Mouse (Mus musculus) frontal cortex, postnatal 36 days (tissue): ENCODE results near the gene Syne2.
"Not testable (repeated sequence)": the region's sequence is repeated elsewhere in the genome, so short reads cannot be mapped to it uniquely, and the experiment has no call there.

ENCODE experiments used
- DNase-seq, 2 experiments: peaks; one replicate each; pipeline ENCODE4 v3.0.0; 2022; ENCODE audit warnings: low spot score in 2 of 2

Gene Syne2

GRCm38 (mm10) chr12:76095117-76096035 is 277.4 kb downstream of the Syne2 start:
- peak; percentile 20 to 34 for DNase-seq

DNA sequence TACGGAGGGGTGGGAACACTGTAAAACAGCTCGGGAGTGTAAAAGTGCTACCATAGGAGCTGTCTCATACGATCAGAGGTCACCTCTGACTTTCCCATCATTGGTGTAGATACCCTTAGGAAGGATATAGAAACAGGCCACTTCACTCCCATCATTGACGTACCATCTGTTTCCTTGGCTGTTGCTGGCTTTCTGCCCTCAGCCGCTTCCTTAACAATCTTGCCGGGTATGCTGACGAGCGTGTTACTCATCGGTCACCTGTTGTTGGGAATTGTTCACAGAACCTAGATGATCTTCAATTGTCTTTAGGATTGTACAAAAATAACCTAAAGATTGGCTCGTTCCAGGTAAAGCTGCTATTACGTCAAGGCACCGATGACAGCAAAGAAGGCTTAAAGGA is 284.7 kb downstream of the Syne2 start:
- DNase-seq, result peak; percentile 27 to 39

DNA sequence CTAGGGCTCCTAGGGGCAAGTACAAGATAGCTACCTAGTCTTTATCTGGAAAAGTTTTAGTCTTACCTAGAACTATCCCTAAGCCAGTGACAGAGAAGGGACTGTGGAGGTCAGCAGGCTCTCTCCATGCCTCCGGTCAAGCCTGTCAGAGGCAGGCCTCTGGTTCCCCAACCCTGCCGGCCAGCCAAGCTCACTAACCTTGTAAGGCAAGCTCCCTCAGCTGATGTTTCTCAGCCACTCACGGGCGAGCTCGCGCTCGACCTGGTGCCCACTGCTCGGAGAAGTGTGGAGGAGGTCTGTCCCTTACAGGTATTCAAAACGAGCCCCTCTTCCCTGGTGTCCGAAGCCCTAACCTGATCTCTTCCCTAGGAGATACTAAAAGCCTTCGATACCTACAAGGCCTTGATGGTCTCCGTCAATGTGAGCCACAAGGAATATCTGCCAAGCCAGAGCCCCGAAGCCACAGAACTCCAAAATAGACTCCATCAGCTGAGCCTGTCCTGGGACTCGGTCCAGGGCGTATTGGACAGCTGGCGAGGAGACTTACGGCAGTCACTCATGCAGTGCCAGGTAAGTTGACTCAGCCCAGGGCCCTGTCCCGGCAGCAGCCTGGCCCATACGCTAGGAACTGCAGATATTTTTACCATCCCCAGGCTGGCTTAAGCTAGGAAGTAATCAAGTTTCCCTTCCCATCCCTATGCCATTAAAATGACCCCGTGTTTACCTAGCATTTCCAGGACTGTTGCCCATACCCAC is 286.8 kb downstream of the Syne2 start:
- DNase-seq, result no peak

GRCm38 (mm10) chr12:76109646-76110405 is 291.9 kb downstream of the Syne2 start:
- no peak for DNase-seq

DNA sequence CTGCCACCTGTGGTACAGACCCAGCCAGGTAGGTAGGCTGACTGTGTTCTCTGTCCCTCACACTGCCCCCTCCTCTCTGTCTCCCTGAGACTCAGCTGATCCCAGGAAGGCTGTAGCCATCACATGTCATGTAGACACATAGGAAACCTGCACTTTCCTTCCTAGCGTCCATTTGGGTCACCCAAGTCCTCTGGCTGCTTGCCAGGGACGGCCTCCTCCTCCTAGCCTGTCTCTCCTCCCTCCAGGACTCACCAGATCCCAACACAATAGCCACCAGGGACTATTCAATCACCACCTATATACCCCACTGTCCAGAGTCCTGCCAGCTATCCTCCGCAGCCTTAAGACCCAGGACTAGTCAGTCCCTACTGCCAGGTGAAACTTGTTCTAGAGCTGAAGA is 293.1 kb downstream of the Syne2 start:
- no peak for DNase-seq

GRCm38 (mm10) chr12:76116577-76116976 is 298.6 kb downstream of the Syne2 start:
- DNase-seq, result no peak

DNA sequence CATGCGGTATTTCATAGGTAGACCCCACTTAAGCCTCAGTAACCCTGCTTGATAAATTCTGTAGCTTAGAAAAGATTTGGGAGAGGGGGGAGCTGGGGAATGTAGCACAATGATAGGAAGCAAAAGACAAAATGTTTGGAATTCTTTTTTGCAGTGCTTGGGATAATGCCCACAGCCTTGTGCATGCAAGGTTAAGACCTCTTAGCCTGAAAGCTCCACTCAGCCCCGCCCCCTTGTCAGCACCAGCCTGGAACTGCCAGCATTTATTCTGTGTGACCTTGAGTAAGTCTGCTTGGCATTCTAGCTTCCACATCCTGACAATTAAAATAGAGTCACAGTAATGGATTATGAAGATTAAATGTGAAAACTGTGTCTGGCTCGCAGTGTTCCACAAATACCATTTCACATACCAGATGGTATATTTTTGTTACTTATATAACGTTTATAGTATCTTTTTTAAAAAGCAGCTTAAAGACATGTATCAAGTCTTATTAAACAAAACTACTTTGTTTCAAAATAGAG is 299.8 kb downstream of the Syne2 start:
- peak in 1 of 2 experiments; percentile 24 for DNase-seq

- DNase-seq, result no peak
These were observed 305.3 kb downstream of the Syne2 start for GRCm38 (mm10) chr12:76123223-76123622.

DNA sequence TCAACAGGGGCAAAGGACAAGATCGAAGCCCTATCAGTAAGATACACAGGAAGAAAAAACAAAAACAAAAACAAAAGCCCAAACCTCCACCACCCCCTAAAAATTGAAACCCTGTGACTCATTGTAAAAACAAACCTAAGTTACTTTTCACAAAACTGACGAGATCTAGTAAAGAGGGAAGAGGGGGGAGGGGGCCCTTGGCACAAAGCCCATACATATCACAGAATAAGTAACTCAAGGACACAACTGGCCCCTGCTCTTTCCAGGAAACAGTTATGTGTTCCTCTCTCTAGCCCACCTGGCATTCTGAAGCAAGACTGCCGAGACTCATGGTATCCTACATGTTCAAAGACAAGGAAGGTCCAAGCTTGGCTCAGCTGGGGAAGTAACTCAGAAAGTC is 310.4 kb downstream of the Syne2 start:
- no peak for DNase-seq

DNA sequence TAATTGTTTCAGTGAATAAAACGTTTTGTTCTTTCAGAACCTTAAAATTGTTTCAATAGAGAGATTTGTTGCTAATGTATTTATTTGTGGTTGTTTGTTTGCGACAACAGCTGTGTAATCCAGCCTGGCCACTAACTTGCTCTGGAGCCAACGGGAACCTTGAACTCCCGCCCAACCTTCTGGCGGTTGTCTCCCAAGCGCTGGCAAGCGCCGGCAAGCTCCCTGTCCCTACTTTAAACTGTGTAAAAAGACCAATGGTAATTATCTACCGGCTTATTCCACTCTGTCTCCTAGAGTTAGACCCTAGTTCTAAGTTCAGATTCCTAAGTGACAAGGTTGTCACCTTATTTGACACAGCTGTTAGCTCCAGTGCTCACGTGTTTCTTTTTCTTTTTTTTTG is 310.9 kb downstream of the Syne2 start:
- no peak for DNase-seq

DNA sequence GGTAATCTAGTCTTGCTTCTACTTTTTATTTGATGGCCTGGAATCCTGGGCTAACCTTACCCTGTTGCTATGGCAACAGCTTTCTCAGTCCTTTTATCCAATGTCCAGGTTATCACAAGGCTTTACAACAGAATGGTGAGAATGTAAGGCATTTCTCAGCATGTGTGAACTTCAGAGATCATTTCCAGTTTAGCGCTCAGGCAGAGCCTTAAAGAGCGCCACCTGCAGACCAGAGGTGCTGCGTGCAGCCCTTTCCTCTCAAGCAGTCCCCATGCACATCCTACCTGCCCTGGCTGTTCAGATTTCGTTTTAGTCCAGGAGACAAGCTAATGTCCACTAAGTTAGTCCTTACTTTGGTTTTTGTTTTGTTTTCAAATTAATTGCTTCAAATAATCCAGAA is 312.3 kb downstream of the Syne2 start:
- DNase-seq, result no peak

- DNase-seq, result no peak
These were observed 313.0 kb downstream of the Syne2 start for GRCm38 (mm10) chr12:76130891-76131290.

DNA sequence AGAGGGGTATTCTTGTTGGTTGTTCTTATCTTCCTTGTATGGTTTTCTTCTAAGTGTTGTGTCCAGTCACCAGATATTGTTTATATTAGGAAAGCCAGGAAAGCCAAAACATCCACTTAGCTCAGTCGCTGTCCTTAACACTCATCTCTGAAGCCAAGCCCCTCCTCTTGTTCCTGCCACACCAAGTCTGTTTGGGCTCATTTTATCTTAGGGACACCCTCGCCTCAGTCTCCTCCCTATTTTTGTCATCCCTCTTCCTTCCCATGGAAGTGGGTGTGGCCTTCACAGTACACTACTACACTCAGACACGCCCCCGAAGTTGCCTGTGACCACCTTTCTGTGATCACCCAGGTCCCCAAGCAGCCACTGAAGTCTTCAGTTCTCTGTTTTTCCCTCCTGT is 314.7 kb downstream of the Syne2 start:
- DNase-seq, result no peak

- DNase-seq, result not testable (repeated sequence)
These were observed 315.1 kb downstream of the Syne2 start for GRCm38 (mm10) chr12:76133081-76133480.

DNA sequence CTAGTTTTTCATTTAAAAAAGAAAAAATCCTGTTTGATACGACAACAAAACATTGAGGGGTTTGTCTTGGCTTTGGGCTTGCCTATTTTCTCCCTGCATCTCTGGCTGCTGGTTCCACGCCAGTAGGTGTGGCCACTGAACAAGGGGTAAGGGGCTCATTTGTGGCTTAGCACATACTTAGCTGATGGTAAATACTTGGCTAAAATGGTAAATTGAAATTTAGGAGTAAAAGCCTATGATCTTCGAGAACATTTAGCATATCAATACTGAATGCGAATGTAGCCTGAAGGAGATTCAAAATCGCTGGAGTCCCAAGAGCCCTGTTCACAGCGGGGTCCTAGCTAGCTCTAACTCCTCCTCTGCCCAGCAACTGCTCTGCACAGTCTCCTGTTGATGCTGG is 318.8 kb downstream of the Syne2 start:
- DNase-seq, result no peak

- not testable (repeated sequence) for DNase-seq
These were observed 334.5 kb downstream of the Syne2 start for GRCm38 (mm10) chr12:76152389-76152788.
